Mouse (Mus musculus) layer of hippocampus, adult 11-12 months (tissue): ENCODE measurements around the gene Sgtb.

Experiments used
- DNase-seq: peaks from one replicate; pipeline ENCODE4 v3.0.0; 2022; ENCODE audit warnings: low spot score

The Sgtb gene

DNA sequence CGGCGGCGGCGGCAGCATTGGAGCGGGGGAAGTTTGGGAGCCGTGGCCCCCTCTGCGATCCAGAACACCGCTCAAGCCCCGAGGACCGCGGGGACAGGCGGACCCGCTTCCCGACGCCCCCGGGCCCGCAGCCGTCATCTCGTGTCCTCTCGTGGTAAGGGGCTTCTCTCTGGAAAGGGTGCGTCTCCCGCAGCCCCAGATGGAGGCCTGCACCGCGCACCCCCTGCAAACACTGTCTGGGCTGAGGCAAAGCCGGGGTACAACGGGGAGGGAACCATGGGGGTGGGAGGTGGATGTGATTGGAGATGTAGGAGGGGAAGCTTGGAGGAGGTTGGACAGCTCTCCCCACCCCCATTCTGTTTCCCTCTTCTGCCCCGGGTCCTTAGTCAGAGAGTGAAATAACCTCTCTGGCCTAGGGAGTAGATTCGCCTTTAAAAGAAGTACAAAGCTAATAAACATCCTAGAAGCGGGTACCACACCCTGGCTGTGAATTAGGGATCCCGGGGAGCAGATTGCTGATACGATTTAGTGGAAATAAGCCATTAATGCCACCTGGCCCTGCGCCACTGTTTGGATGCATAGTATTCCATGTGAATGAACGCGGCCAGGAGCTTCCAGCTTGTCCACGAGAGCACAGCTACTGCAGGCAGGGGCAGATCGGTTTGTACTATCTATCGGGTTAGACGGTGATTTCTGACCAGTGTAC is 428 bp downstream of the Sgtb start:
- peak; percentile 69 for DNase-seq

DNA sequence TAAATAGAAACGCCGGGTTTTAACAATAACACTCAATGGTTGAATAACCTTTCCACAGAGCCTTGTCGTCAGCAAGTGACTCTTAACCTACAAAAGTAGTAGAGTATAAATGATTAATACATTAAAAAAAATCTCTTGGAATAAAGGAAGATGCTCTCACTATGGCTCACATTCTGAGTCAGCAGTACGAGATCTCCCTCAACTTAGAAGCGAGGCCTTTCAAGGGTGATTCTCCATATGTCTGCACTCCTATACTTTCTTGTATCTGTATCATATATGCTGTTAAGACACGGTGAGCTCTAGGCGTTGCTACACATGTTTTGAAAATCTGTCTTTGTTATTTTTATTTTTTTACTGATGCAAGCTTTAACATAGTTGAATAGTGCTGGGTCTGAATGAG is 985 bp downstream of the Sgtb start:
- no peak for DNase-seq

DNA sequence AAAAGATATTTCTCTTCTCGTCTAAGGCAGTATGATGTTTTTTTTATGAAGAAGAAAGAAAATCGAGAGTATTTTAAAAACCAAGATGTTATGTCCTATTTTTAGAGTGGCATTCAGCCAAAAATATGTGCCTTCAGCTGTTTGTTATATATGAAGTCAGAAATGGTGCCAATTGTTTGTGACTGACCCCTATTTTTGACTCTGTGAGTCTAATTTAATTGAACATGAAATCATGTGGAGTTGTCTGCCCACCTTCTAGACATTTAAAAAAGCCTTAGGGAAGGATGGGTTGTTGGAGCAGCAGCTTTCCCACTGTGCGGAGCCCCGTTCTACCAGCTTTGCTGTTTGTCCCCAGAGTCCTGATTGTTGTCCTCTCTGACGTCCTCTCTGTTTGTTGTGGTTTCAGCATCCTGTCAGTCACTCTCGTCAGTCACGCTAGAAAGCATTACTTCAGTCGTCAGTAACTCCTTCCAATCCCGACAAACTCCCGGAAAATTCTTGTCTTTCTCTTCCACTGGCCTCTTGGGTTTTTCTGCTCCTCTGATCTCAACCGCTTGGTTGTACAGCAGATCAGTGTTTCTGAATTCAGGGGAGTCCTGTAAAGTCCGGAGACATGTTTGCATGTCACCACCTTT is 2.8 kb downstream of the Sgtb start:
- DNase-seq = no peak

DNA sequence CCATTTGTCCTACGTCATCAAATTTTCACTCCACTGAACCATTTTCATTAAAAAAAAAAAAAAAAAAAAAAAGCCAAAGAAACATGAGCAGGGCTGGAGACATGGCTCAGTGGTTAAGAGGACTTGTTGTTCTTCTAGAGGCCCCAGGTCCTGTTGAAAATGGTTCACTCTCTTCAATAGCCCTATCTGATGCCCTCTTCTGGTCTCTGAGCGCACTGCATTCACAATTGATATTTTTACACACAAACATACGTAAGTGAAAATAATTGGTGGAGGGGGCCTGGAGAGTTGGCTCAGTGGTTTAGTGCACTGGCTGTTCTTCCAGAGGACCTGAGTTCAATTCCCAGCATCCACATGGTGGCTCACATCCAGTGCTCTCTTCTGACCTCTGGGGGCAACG is 4.2 kb downstream of the Sgtb start:
- DNase-seq = no peak

DNA sequence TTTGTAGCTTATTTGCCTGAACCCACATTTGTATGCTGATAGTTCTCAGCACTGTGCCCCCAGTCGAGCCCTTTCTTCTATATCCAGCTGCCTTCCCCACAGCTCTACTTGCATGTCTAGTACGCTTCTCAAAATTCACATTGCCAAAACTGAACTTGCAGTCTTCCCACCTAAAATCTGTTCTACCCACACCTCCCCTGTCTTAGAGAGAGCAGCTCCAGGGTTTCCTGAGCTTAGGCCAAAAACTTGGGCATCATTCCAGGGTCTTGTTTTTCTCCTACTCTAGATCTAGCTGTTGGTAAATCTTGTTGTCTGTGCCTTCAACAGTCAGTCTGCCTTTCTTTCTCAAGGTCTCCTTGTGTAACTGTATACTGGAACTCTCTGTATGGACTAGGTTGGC is 5.3 kb downstream of the Sgtb start:
- DNase-seq = peak; percentile 43

DNA sequence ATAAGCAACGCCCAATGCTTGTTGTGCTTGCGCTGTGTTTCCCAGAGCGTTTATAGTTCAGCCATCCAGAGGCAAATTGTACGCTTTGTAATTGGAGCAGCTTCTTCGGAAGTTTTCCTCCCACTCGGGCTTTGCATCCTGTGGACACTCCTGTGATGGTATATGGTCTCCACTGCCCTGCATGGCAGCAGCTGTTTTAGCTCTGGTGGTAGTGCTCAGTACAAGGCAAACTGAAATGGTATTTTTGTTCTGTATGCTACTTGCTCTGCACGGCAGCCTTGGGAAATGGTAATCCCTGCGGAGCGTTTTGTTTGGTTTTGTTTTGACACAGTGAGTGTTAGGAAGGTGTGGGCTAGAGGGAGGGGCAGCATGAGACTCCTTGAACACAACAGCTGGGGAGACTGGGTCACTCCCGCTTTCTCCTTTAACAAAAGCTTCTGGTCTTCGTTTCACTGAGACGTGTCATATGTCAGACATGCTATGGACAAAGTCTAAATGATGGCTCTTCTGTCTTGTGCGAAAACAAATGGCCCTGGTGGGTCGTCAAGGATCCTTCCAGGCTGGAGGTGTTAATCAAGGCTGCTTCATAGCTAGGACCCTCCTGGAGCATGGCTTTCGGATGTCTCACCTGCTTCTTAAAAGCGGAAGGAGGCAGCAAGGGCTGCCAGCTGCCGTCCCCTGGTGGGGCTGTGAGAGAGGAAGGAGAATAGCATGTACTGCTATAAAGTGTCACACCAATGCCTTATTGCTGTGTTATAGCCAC is 12.7 kb downstream of the Sgtb start:
- no peak for DNase-seq

DNA sequence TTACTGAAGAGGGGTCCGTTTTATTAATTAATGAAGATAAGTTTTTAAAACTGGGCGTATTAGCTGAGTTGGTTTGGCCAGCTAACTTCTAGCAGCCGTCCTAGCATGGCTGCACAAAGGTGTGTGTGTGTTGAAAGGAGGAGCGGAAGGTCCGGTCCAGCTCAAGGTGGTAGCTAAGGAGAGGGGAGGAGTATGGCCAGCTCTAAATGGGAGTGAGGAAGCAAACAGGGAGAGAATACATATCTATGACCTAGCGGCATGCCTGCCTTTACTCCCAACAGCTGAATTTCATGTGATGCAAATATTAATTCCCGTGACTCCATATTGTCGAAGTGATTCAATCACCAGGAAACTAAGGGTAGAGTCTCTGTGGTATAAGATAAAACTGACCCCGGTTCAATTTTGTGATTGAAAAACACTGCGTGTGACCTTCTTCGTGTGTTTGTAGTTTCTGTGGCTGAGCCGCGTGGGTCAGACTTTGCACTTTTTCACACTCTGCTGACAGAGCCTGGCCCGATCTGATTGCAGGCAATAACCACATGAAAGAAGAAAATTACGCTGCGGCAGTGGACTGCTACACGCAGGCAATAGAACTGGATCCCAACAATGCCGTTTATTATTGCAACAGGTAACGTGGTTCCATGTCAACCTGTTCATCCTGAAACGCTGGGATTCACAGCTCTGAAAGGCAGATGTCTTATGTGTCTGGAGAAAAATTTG is 14.3 kb downstream of the Sgtb start:
- DNase-seq = no peak

DNA sequence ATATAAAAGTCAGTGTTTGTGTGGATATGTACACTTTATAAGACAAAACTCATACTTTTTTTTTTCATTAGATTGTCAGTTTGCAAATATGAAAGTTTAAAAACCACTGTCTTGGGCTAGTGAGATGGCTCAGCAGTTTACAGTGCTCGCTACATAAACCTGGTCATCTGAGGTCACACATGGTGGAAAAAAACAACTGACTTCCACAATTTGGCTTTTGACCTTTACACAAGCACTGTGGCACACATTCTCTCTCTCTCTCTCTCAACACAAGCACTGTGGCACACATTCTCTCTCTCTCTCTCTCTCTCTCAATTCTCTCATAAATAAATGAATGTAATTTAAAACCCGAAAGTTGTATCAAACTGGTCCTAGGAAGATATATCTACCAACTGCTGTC is 23.0 kb downstream of the Sgtb start:
- DNase-seq = no peak

DNA sequence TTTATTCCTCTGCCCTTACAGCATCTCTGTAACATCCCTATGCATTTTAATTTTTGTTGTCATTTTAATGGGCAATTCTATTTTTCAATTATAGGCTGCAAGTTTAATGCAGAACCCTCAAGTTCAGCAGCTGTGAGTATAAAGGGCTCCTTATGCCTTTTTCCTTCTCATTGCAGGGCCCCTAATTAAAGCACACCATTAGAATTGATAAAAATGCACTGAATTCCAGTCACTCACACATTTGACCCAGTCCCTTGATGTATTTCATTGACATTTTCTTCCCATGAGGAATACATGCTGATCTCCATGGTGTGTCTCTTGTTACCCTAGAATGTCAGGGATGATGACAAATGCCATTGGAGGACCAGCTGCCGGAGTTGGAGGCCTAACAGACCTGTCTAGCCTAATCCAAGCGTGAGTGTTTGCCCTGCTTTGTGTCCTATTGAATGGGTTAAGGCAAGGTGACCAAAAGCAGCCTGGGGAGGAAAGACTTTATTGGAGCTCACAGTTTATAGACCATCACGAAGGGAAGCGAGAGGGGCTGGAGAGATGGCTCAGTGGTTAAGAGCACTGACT is 25.1 kb downstream of the Sgtb start:
- no peak for DNase-seq

DNA sequence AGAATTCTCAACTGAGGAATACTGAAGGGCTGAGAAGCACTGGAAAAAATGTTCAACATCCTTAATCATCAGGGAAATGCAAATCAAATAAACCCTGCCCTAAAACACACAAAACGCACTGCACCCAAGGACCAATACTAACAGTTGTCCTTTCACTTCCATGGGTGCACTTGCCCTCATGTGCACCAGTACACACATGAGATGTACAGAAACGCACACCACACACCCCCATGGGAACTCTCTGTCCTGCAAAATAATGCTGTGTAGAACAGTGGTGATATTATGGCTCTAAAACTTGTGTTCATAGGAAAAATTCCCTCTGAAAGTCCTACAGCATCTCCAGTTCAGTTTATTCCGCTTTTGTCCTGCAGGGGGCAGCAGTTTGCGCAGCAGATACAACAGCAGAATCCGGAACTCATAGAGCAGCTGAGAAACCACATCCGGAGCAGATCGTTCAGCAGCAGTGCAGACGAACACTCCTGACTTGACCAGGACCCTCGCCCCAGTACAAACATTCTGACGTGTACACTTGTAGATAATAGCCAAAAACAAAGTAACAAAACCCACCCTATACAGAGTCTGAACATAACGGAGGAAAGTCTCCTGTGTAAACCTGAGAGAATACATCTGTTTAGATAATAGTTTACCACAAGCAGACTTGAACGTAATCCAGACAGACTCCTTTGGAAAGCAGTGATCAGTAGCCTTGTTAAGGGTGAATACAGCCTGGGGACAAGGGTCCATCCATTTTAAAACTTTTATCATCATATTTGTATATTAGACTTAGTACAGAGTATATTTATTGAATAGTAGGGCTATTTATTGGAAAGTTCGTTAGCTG is 30.0 kb downstream of the Sgtb start:
- peak; percentile 90 for DNase-seq

DNA sequence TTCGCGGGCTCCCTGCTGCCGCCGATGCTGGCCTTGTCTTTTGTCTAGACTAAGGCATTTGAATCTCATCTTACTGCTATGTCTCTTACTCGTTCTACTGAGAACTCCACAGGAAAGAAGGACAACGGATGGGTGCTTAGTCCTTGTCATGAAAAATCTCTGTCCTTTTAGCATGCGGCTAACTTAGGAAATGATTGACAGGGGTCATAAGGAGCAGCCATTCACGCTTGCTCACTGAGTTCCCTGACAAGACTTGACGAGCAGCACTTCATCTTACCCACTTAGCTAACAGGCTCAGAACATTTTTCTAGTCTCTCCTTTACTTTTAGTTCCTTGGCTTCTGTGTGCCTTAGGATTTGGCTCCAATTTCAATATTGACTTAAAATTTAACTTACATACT is 35.3 kb downstream of the Sgtb start:
- no peak for DNase-seq

DNA sequence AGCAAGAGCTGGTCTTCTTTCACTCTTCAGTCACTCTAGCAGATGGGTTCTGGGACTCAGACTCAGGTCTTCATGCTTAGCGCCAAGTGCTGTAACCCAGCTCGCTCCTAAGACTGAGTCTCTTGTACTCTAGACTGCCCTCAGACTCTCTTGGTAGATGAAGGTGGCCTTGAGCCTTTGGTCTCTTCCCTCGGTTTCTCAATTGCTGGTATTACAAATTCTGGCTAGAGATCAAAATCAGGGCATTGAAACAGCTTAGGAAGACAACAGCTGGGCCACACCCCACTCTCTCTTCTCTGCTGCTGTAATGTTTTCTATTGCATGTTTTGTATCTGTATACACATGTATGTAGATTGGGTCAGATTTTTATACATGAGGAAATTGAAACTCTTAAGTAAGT is 36.1 kb downstream of the Sgtb start:
- no peak for DNase-seq

DNA sequence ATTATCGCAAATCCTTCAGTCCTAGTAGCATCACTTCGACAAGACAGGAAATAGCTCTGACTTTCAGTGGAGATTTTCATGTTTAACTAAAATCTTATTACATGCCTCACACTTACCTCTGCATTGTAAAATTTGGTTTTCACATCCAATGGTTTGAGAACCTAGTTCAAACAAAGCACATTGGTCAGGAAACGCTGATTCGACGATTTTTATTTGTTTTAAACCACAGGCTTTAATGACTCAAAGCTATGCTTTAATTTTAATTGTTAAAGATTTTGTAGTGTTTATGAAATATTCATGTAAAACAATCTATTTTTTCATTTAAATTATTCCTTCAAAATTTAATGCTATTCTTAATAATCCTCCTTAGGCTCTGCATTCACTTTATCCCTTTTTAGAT is 44.6 kb downstream of the Sgtb start:
- DNase-seq = no peak

DNA sequence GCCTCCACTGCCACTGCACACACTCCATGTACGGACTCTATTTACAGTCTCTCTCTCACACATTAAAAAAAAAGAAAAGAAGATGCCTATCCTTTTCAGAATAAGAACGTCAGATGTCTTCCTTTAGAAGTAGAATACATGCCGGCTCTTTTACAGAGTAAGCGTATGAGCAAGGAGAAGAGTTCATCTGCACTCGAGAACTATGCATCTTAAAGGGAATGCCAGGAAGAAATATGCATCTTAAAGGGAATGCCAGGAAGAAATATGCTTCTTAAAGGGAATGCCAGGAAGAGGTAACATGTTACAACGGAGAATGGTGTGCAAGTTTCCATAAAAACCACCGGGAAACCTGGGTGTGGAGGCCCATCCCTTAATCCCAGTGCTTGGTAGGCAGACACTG is 45.6 kb downstream of the Sgtb start:
- no peak for DNase-seq

DNA sequence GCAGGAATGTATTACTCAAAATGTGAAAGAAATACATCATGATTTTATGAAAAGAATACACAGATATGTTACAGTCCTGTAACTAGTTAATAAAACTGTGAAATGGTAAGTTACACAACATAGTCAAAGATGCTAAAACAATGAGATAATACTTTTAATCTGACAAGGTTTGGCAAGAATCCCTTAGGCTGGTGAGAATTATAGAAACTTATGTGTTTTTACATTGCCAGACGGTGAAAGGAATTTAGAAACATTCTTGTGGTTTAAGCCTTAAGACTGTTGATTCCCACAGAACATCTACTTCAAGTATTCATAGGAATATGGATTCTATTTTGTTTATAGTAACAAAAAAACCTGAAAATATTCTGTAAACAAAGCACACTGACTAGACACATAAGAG is 46.1 kb downstream of the Sgtb start:
- DNase-seq = no peak

DNA sequence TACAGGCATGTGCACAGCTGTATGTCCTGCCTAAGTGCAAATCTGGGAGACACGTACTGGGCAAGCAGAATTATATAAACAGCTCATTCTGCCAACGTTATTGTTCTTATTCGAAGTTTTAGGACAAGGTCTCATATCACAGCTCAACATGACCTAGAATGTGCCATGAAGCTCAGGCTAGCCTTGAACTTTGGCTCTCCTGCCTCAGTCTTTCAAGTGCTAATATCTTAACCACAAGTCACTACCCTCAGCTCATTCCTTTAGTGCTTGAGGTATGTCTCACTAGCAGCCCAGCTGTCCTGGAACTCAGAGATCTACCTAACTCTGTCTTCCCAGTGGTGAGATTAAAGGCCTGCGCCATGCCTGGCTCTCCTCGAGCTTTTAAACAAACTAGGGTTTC is 62.2 kb downstream of the Sgtb start:
- no peak for DNase-seq

DNA sequence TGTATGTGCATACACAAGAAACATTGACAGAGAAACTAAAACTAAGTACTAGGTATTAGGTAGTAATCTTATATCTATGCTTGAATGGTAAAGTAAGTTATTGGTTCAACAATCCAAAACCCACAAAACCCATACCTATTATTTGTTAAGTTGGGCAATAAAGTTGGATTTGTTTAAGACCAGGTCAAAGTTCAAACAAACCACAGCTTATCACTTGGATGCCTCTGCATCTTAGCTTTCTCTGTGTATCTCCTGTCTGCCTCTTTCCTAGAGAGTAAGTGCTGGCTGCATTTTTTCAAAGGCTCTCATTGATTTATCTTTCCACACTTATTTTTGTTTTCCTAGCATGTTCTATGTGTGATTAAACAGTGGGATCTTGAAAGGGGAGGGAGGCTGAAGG is 63.0 kb downstream of the Sgtb start:
- no peak for DNase-seq

DNA sequence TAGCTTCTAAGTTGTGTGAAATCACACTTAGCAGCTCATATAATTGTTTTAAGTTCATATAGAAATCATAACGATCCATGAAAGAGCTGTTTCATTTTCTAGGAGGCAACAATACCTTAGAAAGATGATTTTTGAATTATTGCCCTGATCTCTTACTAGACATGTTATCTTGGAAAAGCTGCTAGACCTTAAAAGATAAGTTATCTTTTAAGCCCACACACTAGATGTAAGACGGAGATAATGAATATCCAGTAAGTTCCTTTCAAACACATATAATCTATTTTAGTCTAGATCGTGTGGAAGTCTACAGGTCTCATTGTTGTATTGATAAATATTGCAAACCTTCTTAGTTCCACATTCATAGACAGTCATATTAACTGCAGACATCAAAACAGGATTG is 67.3 kb downstream of the Sgtb start:
- no peak for DNase-seq

DNA sequence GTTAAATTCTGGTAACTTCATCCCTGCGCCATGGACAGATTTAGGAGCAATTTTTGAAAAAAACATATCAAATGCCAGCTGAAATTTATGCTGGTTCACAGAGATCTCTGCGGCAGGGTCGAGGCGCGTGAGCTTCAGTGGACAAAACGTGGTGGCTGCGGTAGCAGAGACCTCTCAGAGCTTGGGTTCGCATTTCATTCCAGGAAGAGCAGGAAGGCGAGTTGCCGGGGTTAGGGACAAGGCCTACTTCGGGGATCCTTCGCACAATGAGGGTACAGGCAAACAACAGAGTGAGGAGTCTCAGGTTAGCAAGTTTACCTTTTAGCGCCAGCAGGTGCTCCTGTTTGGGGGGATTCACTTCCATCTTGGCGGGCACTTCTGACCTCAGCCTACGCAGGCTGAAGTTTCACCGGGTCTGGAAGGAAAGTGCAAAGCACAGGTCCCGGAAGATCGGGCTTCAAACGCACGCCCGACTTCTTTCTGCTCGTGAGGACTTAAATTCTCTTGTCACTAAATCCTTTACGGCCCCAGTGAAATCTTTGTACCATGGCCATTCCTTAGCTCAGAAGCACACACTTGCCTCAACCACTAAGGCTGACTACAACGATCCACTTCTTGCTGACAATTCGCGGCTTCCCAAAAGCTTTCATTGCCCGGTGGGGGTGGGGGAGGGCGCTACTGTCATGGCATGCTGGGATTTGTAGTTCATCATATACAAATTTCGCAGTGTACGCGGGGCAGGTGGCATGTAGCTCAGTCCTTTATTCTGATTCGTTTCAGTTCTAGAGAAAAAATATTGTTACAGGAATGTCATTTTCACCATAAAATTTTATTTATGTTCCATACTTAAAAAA is 68.5 kb downstream of the Sgtb start, which contains the start of gene Trappc13:
Gene Trappc13, minus strand, starts transcription at position 674 of the 854 bp plus-strand sequence.
- DNase-seq = peak; percentile 15

DNA sequence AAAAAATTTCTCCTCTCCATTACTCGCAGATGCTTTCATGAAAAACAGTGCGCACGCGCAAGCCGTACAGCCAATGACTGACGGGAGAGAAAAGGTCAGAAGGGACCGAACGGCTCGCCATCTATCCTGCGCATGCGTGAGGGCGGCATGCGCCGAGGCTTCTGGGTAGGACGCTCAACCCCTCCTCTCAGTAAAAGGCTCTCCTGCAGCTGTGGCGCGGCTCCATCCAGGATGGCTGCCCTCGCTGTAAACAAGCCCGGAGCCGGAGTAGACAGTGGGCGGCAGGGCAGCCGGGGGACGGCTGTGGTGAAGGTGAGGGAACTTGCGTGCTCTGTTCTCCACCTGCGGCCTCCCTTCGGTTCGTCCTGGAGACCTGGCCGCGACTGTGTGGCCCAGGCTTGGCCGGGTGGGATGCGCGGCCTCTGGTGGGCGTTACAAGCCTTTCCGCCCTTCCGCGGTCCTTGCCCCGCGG is 69.1 kb downstream of the Sgtb start, which contains the start of gene Trim23:
Gene Trim23, plus strand, starts transcription at position 148 of the 472 bp plus-strand sequence.
- peak; percentile 98 for DNase-seq
